Mouse (Mus musculus): ENCODE measurements around the gene Hist1h4i. TPM values are rescaled to one million over a fixed set of nuclear protein-coding genes. Genes with fewer than 3 reads are reported as not detected.

Gene Hist1h4i
- total RNA-seq, 2 experiments from 2014 or later: 42.3 to 89.0 TPM

- no peak for ATAC-seq (replicated peaks; ENCODE audit: poor library complexity)
Observed at GRCm38 (mm10) chr13:22013716-22014115, 27.4 kb downstream of the Hist1h4i start.

- ATAC-seq (replicated peaks; ENCODE audit: poor library complexity): no peak
Observed at GRCm38 (mm10) chr13:22009642-22010041, 31.5 kb downstream of the Hist1h4i start, which contains the start of gene Prss16. Gene Prss16 (minus strand): TSS chr13:22009742.

- ATAC-seq (replicated peaks; ENCODE audit: poor library complexity): no peak
Observed at GRCm38 (mm10) chr13:22008707-22009106, 32.5 kb downstream of the Hist1h4i start.

GRCm38 (mm10) chr13:22007872-22008271 lies 33.3 kb downstream of the Hist1h4i start:
- no peak for ATAC-seq (replicated peaks; ENCODE audit: poor library complexity)

- ATAC-seq (replicated peaks; ENCODE audit: poor library complexity): no peak
Observed at GRCm38 (mm10) chr13:22007121-22007510, 34.0 kb downstream of the Hist1h4i start.

GRCm38 (mm10) chr13:22006334-22007120 lies 34.6 kb downstream of the Hist1h4i start:
- peak; percentile 54 for ATAC-seq (replicated peaks; ENCODE audit: poor library complexity)

GRCm38 (mm10) chr13:22005605-22006333 lies 35.4 kb downstream of the Hist1h4i start:
- peak; percentile 54 for ATAC-seq (replicated peaks; ENCODE audit: poor library complexity)

GRCm38 (mm10) chr13:22001823-22002222 lies 39.3 kb downstream of the Hist1h4i start:
- peak; percentile 55 for ATAC-seq (replicated peaks; ENCODE audit: poor library complexity)

GRCm38 (mm10) chr13:22001346-22001745 lies 39.8 kb downstream of the Hist1h4i start:
- peak; percentile 30 for ATAC-seq (replicated peaks; ENCODE audit: poor library complexity)

GRCm38 (mm10) chr13:21999147-21999546 lies 42.0 kb downstream of the Hist1h4i start:
- ATAC-seq (replicated peaks; ENCODE audit: poor library complexity): no peak

GRCm38 (mm10) chr13:21998412-21998811 lies 42.8 kb downstream of the Hist1h4i start:
- ATAC-seq (replicated peaks; ENCODE audit: poor library complexity): no peak

GRCm38 (mm10) chr13:21997821-21998220 lies 43.3 kb downstream of the Hist1h4i start:
- ATAC-seq (replicated peaks; ENCODE audit: poor library complexity): no peak

GRCm38 (mm10) chr13:21997201-21997820 lies 43.9 kb downstream of the Hist1h4i start:
- ATAC-seq (replicated peaks; ENCODE audit: poor library complexity): no peak

- ATAC-seq (replicated peaks; ENCODE audit: poor library complexity): no peak
Observed at GRCm38 (mm10) chr13:21996840-21997185, 44.3 kb downstream of the Hist1h4i start.

GRCm38 (mm10) chr13:21996101-21996839 lies 44.9 kb downstream of the Hist1h4i start:
- ATAC-seq (replicated peaks; ENCODE audit: poor library complexity): peak; percentile 33

- peak; percentile 67 for ATAC-seq (replicated peaks; ENCODE audit: poor library complexity)
Observed at GRCm38 (mm10) chr13:21995331-21995914, 45.7 kb downstream of the Hist1h4i start.

GRCm38 (mm10) chr13:21994896-21995295 lies 46.3 kb downstream of the Hist1h4i start:
- no peak for ATAC-seq (replicated peaks; ENCODE audit: poor library complexity)

GRCm38 (mm10) chr13:21993957-21994738 lies 47.0 kb downstream of the Hist1h4i start:
- peak; percentile 37 for ATAC-seq (replicated peaks; ENCODE audit: poor library complexity)

GRCm38 (mm10) chr13:21992550-21992949 lies 48.6 kb downstream of the Hist1h4i start:
- no peak for ATAC-seq (replicated peaks; ENCODE audit: poor library complexity)
